Mouse (Mus musculus): ENCODE data around the gene Cep89. TPM values are rescaled to one million over a fixed set of nuclear protein-coding genes. Genes with fewer than 3 reads are reported as not detected.
A peak's percentile ranks its signal among the peaks of the same experiment; 100 is the strongest.

The Cep89 gene
- polyA plus RNA-seq, 1 experiment from 2014 or later, result 25.1 TPM

GRCm38 (mm10) chr7:35379492-35380119, 17.2 kb upstream of the Cep89 start:
- ATAC-seq (ENCODE audit: low read depth), result peak; percentile 54; the same call in 1 of the 2 replicates
- H3K4me1 ChIP-seq (ENCODE audit: control insufficient read depth, insufficient read depth, low read length), result no peaks in the 10 kb centered on the region
- 52% methylated on average over 16 of the region's 16 CpGs for WGBS

GRCm38 (mm10) chr7:35380351-35380750, 16.5 kb upstream of the Cep89 start:
- Histone ChIP-seq H3K4me2 (ENCODE audit: low read depth, low read length) (no peak overlapping the region), H3K36me3 (ENCODE audit: control insufficient read depth, insufficient read depth, low read length) (no peaks in the 10 kb centered on the region), H3K27ac (ENCODE audit: low read depth, low read length) (no peak overlapping the region), H3K4me1 (ENCODE audit: control insufficient read depth, insufficient read depth, low read length) (no peaks in the 10 kb centered on the region), H3K9ac (replicated peaks; ENCODE audit: low read depth, low read length) (no peak overlapping the region), H3K9me3 (ENCODE audit: control insufficient read depth, low read length) (no peaks in the 10 kb centered on the region), H3K27me3 (ENCODE audit: control insufficient read depth, insufficient read depth, low read length) (no peaks in the 10 kb centered on the region), H3K4me3 (ENCODE audit: low read depth, low read length) (no peak overlapping the region)
- no peak for ATAC-seq (ENCODE audit: low read depth)
- 87% methylated on average over 8 of the region's 8 CpGs for WGBS

More at GRCm38 (mm10) chr7:35379492-35380119, 17.2 kb upstream of the Cep89 start:
- no peaks in the 10 kb centered on the region for H3K27me3 ChIP-seq (ENCODE audit: control insufficient read depth, insufficient read depth, low read length)
- H3K4me3 ChIP-seq (ENCODE audit: low read depth, low read length), result no peak overlapping the region
- no peak overlapping the region for H3K27ac ChIP-seq (ENCODE audit: low read depth, low read length)
- no peaks in the 10 kb centered on the region for H3K9me3 ChIP-seq (ENCODE audit: control insufficient read depth, low read length)
- no peaks in the 10 kb centered on the region for H3K36me3 ChIP-seq (ENCODE audit: control insufficient read depth, insufficient read depth, low read length)
- H3K4me2 ChIP-seq (ENCODE audit: low read depth, low read length), result no peak overlapping the region
- no peak overlapping the region for H3K9ac ChIP-seq (replicated peaks; ENCODE audit: low read depth, low read length)

- H3K4me2 ChIP-seq (ENCODE audit: low read depth, low read length), result no peak overlapping the region
- H3K9me3 ChIP-seq (ENCODE audit: control insufficient read depth, low read length), result no peaks in the 10 kb centered on the region
- no peaks in the 10 kb centered on the region for H3K36me3 ChIP-seq (ENCODE audit: control insufficient read depth, insufficient read depth, low read length)
- no peak overlapping the region for H3K4me3 ChIP-seq (ENCODE audit: low read depth, low read length)
- no peaks in the 10 kb centered on the region for H3K27me3 ChIP-seq (ENCODE audit: control insufficient read depth, insufficient read depth, low read length)
- H3K4me1 ChIP-seq (ENCODE audit: control insufficient read depth, insufficient read depth, low read length), result no peaks in the 10 kb centered on the region
- 63% methylated on average over 12 of the region's 16 CpGs for WGBS
- no peak overlapping the region for H3K27ac ChIP-seq (ENCODE audit: low read depth, low read length)
- H3K9ac ChIP-seq (replicated peaks; ENCODE audit: low read depth, low read length), result no peak overlapping the region
- ATAC-seq (ENCODE audit: low read depth), result no peak
Measured at GRCm38 (mm10) chr7:35381861-35382260, 15.0 kb upstream of the Cep89 start.

GRCm38 (mm10) chr7:35382706-35383353, 14.0 kb upstream of the Cep89 start:
- H3K27ac ChIP-seq (ENCODE audit: low read depth, low read length), result no peak overlapping the region
- no peaks in the 10 kb centered on the region for H3K9me3 ChIP-seq (ENCODE audit: control insufficient read depth, low read length)
- 63% methylated on average over 2 of the region's 2 CpGs for WGBS
- no peaks in the 10 kb centered on the region for H3K4me1 ChIP-seq (ENCODE audit: control insufficient read depth, insufficient read depth, low read length)
- no peaks in the 10 kb centered on the region for H3K36me3 ChIP-seq (ENCODE audit: control insufficient read depth, insufficient read depth, low read length)
- no peak overlapping the region for H3K4me2 ChIP-seq (ENCODE audit: low read depth, low read length)
- no peaks in the 10 kb centered on the region for H3K27me3 ChIP-seq (ENCODE audit: control insufficient read depth, insufficient read depth, low read length)
- no peak overlapping the region for H3K4me3 ChIP-seq (ENCODE audit: low read depth, low read length)
- no peak for ATAC-seq (ENCODE audit: low read depth)
- no peak overlapping the region for H3K9ac ChIP-seq (replicated peaks; ENCODE audit: low read depth, low read length)

GRCm38 (mm10) chr7:35386525-35386952, 10.3 kb upstream of the Cep89 start:
- H3K9ac ChIP-seq (replicated peaks; ENCODE audit: low read depth, low read length), result no peak overlapping the region
- ATAC-seq (ENCODE audit: low read depth), result no peak
- no peak overlapping the region for H3K27ac ChIP-seq (ENCODE audit: low read depth, low read length)
- H3K4me2 ChIP-seq (ENCODE audit: low read depth, low read length), result no peak overlapping the region
- no peaks in the 10 kb centered on the region for H3K27me3 ChIP-seq (ENCODE audit: control insufficient read depth, insufficient read depth, low read length)
- H3K4me1 ChIP-seq (ENCODE audit: control insufficient read depth, insufficient read depth, low read length), result no peaks in the 10 kb centered on the region
- no peaks in the 10 kb centered on the region for H3K9me3 ChIP-seq (ENCODE audit: control insufficient read depth, low read length)
- H3K4me3 ChIP-seq (ENCODE audit: low read depth, low read length), result no peak overlapping the region
- H3K36me3 ChIP-seq (ENCODE audit: control insufficient read depth, insufficient read depth, low read length), result no peaks in the 10 kb centered on the region
- 65% methylated on average over 6 of the region's 6 CpGs for WGBS

GRCm38 (mm10) chr7:35388694-35389093, 8.1 kb upstream of the Cep89 start:
- H3K4me2 ChIP-seq (ENCODE audit: low read depth, low read length), result no peak overlapping the region
- H3K27ac ChIP-seq (ENCODE audit: low read depth, low read length), result no peak overlapping the region
- no peaks in the 10 kb centered on the region for H3K4me1 ChIP-seq (ENCODE audit: control insufficient read depth, insufficient read depth, low read length)
- H3K27me3 ChIP-seq (ENCODE audit: control insufficient read depth, insufficient read depth, low read length), result no peaks in the 10 kb centered on the region
- 0 out of 2 replicates have a peak, but pooled peaks cover 4% of the 10 kb centered on the region for H3K36me3 ChIP-seq (ENCODE audit: control insufficient read depth, insufficient read depth, low read length)
- no peak overlapping the region for H3K9ac ChIP-seq (replicated peaks; ENCODE audit: low read depth, low read length)
- no peaks in the 10 kb centered on the region for H3K9me3 ChIP-seq (ENCODE audit: control insufficient read depth, low read length)
- H3K4me3 ChIP-seq (ENCODE audit: low read depth, low read length), result no peak overlapping the region
- 86% methylated on average over 6 of the region's 6 CpGs for WGBS
- ATAC-seq (ENCODE audit: low read depth), result no peak

- no peak for ATAC-seq (ENCODE audit: low read depth)
- no peak overlapping the region for H3K4me2 ChIP-seq (ENCODE audit: low read depth, low read length)
- H3K27me3 ChIP-seq (ENCODE audit: control insufficient read depth, insufficient read depth, low read length), result no peaks in the 10 kb centered on the region
- no peaks in the 10 kb centered on the region for H3K9me3 ChIP-seq (ENCODE audit: control insufficient read depth, low read length)
- peaks cover 14% of the 10 kb centered on the region for H3K4me1 ChIP-seq (ENCODE audit: control insufficient read depth, insufficient read depth, low read length)
- WGBS, result 60% methylated on average over 5 of the region's 5 CpGs
- H3K36me3 ChIP-seq (ENCODE audit: control insufficient read depth, insufficient read depth, low read length), result 0 out of 2 replicates have a peak, but pooled peaks cover 4% of the 10 kb centered on the region
- H3K9ac ChIP-seq (replicated peaks; ENCODE audit: low read depth, low read length), result no peak overlapping the region
- H3K27ac ChIP-seq (ENCODE audit: low read depth, low read length), result no peak overlapping the region
- H3K4me3 ChIP-seq (ENCODE audit: low read depth, low read length), result no peak overlapping the region
Measured at GRCm38 (mm10) chr7:35392935-35393334, 3.9 kb upstream of the Cep89 start.

GRCm38 (mm10) chr7:35395734-35396456, 940 bp upstream of the Cep89 start:
- peak overlapping the region; percentile 63 for H3K4me3 ChIP-seq (ENCODE audit: low read depth, low read length)
- no peak overlapping the region for H3K27ac ChIP-seq (ENCODE audit: low read depth, low read length)
- no peaks in the 10 kb centered on the region for H3K27me3 ChIP-seq (ENCODE audit: control insufficient read depth, insufficient read depth, low read length)
- H3K36me3 ChIP-seq (ENCODE audit: control insufficient read depth, insufficient read depth, low read length), result 0 out of 2 replicates have a peak, but pooled peaks cover 4% of the 10 kb centered on the region
- no peaks in the 10 kb centered on the region for H3K9me3 ChIP-seq (ENCODE audit: control insufficient read depth, low read length)
- 16% methylated on average over 17 of the region's 17 CpGs for WGBS
- no peak for ATAC-seq (ENCODE audit: low read depth)
- H3K4me2 ChIP-seq (ENCODE audit: low read depth, low read length), result peak overlapping the region; percentile 50
- peak overlapping the region; percentile 48 for H3K9ac ChIP-seq (replicated peaks; ENCODE audit: low read depth, low read length)
- peaks cover 14% of the 10 kb centered on the region for H3K4me1 ChIP-seq (ENCODE audit: control insufficient read depth, insufficient read depth, low read length)

GRCm38 (mm10) chr7:35401169-35401568, 4.3 kb downstream of the Cep89 start:
- no peak for ATAC-seq (ENCODE audit: low read depth)
- Histone ChIP-seq H3K9me3 (ENCODE audit: control insufficient read depth, low read length) (no peaks in the 10 kb centered on the region), H3K27me3 (ENCODE audit: control insufficient read depth, insufficient read depth, low read length) (no peaks in the 10 kb centered on the region)

More at GRCm38 (mm10) chr7:35401169-35401568, 4.3 kb downstream of the Cep89 start:
- Histone ChIP-seq H3K4me2 (ENCODE audit: low read depth, low read length) (no peak overlapping the region), H3K36me3 (ENCODE audit: control insufficient read depth, insufficient read depth, low read length) (peaks cover 8% of the 10 kb centered on the region; the same call in 1 of the 2 replicates), H3K4me1 (ENCODE audit: control insufficient read depth, insufficient read depth, low read length) (peaks cover 8% of the 10 kb centered on the region), H3K27ac (ENCODE audit: low read depth, low read length) (no peak overlapping the region), H3K9ac (replicated peaks; ENCODE audit: low read depth, low read length) (no peak overlapping the region), H3K4me3 (ENCODE audit: low read depth, low read length) (no peak overlapping the region)
- 90% methylated on average over 4 of the region's 4 CpGs for WGBS
